Mouse (Mus musculus) liver, embryonic 14.5 days (tissue): Measurements from ENCODE around the gene Tdp1.

ENCODE experiments used
- CTCF ChIP-seq: IDR thresholded peaks from 2 replicates; pipeline ENCODE4 v1.5.1; 2016; ENCODE audit warnings: antibody characterized with exemption, low read depth, control low read depth
- EP300 ChIP-seq: IDR thresholded peaks from 2 replicates; pipeline ENCODE4 v1.6.1; 2016; ENCODE audit warnings: antibody characterized with exemption, low read depth

- TF ChIP-seq CTCF = no peak
- no peak for TF ChIP-seq EP300
Observed at GRCm38 (mm10) chr12:99959930-99960329, 75.6 kb downstream of the Tdp1 start.
